Mouse (Mus musculus) ES-Bruce4 (cell line): Measurements from ENCODE around the gene Cenpc1. TPM values are rescaled to one million over a fixed set of nuclear protein-coding genes. Genes with fewer than 3 reads are reported as not detected.

Source experiments
- H3K27ac ChIP-seq: 2 replicates; pipeline ENCODE4 v1.5.1; 2012; ENCODE audit warnings: low read length, inconsistent platforms; ENCODE audit not compliant: insufficient read depth
- H3K27me3 ChIP-seq: 2 replicates; pipeline ENCODE4 v1.6.1; 2012; ENCODE audit warnings: mild to moderate bottlenecking, low read length, inconsistent platforms; ENCODE audit not compliant: control insufficient read depth, poor library complexity, insufficient read depth, severe bottlenecking
- H3K36me3 ChIP-seq: 2 replicates; pipeline ENCODE4 v1.6.1; 2012; ENCODE audit warnings: inconsistent platforms, mild to moderate bottlenecking, low read length, moderate library complexity; ENCODE audit not compliant: control insufficient read depth, poor library complexity, insufficient read depth, severe bottlenecking
- H3K4me1 ChIP-seq: one replicate; pipeline ENCODE4 v1.8.1; 2011; ENCODE audit warnings: low read length; ENCODE audit not compliant: control insufficient read depth, insufficient read depth
- H3K4me3 ChIP-seq: 2 replicates; pipeline ENCODE4 v1.5.1; 2011; ENCODE audit warnings: low read depth, mild to moderate bottlenecking, low read length
- H3K9ac ChIP-seq: 2 replicates; pipeline ENCODE4 v1.6.1; 2012; ENCODE audit warnings: low read depth, mild to moderate bottlenecking, inconsistent platforms; ENCODE audit not compliant: poor library complexity, severe bottlenecking
- H3K9me3 ChIP-seq: replicated peaks from 2 replicates; pipeline ENCODE4 v1.6.1; 2012; ENCODE audit warnings: mild to moderate bottlenecking, low read length, inconsistent platforms; ENCODE audit not compliant: control insufficient read depth, poor library complexity, insufficient read depth, severe bottlenecking
- CTCF ChIP-seq: IDR thresholded peaks from one replicate; pipeline ENCODE4 v1.8.1; 2011; ENCODE audit warnings: low read depth, low read length
- EP300 ChIP-seq: IDR thresholded peaks from 2 replicates; pipeline ENCODE4 v1.6.1; 2011; ENCODE audit warnings: low read depth, low read length; ENCODE audit not compliant: insufficient read depth
- POLR2A ChIP-seq: IDR thresholded peaks from one replicate; pipeline ENCODE4 v1.8.1; 2011; ENCODE audit warnings: low read length; ENCODE audit not compliant: insufficient read depth
- polyA plus RNA-seq: library from polyadenylated mRNA; stranded (reverse); fragments of >200 nt; gene quantifications from 2 replicates; pipeline ENCODE4 v1.2.4, GENCODE M21; 2011; ENCODE audit warnings: low read depth; ENCODE audit not compliant: missing spikeins, insufficient read depth, insufficient read length

Gene Cenpc1
- polyA plus RNA-seq, 1 experiment = 57.4 TPM

GRCm38 (mm10) chr5:86063501-86063900, 1.9 kb downstream of the Cenpc1 start:
- Histone ChIP-seq H3K9me3 (no peaks in the 10 kb centered on the region), H3K9ac (no peak overlapping the region), H3K4me1 (no peaks in the 10 kb centered on the region), H3K27ac (no peak overlapping the region), H3K36me3 (peaks cover 3% of the 10 kb centered on the region; the same call in 1 of the 2 replicates), H3K27me3 (no peaks in the 10 kb centered on the region), H3K4me3 (no peak overlapping the region)
- TF ChIP-seq CTCF (no peak), POLR2A (no peak), EP300 (no peak)

- H3K4me3 ChIP-seq = no peak overlapping the region
- TF ChIP-seq CTCF (no peak), POLR2A (no peak), EP300 (no peak)
- H3K36me3 ChIP-seq = peaks cover 5% of the 10 kb centered on the region; the same call in 1 of the 2 replicates
- no peak overlapping the region for H3K9ac ChIP-seq
- H3K27me3 ChIP-seq = no peaks in the 10 kb centered on the region
- no peaks in the 10 kb centered on the region for H3K4me1 ChIP-seq
- H3K9me3 ChIP-seq = no peaks in the 10 kb centered on the region
- H3K27ac ChIP-seq = no peak overlapping the region
Measured at GRCm38 (mm10) chr5:86029820-86030219, 35.6 kb downstream of the Cenpc1 start.

DNA sequence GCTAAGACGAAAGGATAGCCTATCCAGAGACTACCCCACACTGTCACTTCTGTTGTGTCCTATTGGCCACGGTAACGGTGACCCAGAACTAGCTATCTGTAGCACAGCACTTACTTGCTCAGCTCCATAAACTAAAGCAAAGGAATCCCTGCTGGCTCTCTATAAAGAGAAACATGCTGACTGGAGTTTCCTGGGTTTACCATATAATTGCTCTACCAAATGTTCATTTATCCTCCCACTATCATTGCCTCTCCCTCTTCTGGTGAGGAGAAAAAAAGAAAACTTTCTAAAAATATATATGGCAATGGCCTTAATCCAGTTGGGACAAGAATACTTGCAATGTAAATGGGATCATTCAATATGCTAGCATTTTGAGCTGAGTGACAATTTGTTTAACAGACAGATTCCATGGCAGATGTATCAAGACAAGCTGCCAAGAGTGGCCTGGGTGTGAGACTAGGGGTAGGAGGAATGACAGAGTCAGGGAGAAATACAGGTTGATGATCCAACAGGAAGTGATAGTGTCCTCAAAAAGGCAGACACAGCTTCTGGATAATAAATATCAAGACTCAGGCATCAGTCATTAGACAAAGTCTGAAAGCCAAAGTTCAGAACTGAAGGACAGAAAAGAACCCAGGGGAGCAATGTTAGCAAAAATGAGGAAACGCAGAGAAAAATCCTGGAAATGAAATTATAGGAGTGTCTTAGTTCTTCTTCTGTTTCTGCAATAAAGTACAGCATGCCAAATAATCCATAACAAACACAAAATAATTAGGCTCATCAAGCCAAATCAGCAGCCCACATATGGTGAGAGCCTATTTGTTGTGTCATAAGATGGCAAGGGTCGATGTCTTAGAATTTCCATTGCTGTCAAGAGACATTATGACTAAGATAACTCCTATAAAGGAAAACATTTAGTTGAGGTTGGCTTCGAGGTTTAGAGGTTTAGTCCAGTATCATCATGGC, 68.6 kb downstream of the Cenpc1 start:
- H3K9me3 ChIP-seq = no peaks in the 10 kb centered on the region; the same call in 1 of the 2 replicates
- no peaks in the 10 kb centered on the region for H3K27me3 ChIP-seq
- no peak overlapping the region for H3K27ac ChIP-seq
- H3K36me3 ChIP-seq = no peaks in the 10 kb centered on the region
- H3K4me1 ChIP-seq = no peaks in the 10 kb centered on the region
- no peak overlapping the region for H3K9ac ChIP-seq
- no peak for TF ChIP-seq EP300
- TF ChIP-seq CTCF = no peak
- no peak for TF ChIP-seq POLR2A
- no peak overlapping the region for H3K4me3 ChIP-seq

GRCm38 (mm10) chr5:85994551-85994950, 70.8 kb downstream of the Cenpc1 start:
- Histone ChIP-seq H3K9me3 (no peaks in the 10 kb centered on the region; the same call in 1 of the 2 replicates), H3K27me3 (no peaks in the 10 kb centered on the region), H3K4me3 (no peak overlapping the region), H3K27ac (no peak overlapping the region), H3K9ac (no peak overlapping the region), H3K36me3 (no peaks in the 10 kb centered on the region), H3K4me1 (no peaks in the 10 kb centered on the region)
- TF ChIP-seq POLR2A = no peak
- no peak for TF ChIP-seq CTCF
- no peak for TF ChIP-seq EP300

- Histone ChIP-seq H3K27me3 (no peaks in the 10 kb centered on the region), H3K27ac (no peak overlapping the region), H3K9ac (no peak overlapping the region), H3K9me3 (no peaks in the 10 kb centered on the region; the same call in 1 of the 2 replicates), H3K4me1 (no peaks in the 10 kb centered on the region), H3K36me3 (no peaks in the 10 kb centered on the region), H3K4me3 (no peak overlapping the region)
- no peak for TF ChIP-seq CTCF
- TF ChIP-seq POLR2A = no peak
- TF ChIP-seq EP300 = no peak
Measured at GRCm38 (mm10) chr5:85992805-85993721, 72.3 kb downstream of the Cenpc1 start.

DNA sequence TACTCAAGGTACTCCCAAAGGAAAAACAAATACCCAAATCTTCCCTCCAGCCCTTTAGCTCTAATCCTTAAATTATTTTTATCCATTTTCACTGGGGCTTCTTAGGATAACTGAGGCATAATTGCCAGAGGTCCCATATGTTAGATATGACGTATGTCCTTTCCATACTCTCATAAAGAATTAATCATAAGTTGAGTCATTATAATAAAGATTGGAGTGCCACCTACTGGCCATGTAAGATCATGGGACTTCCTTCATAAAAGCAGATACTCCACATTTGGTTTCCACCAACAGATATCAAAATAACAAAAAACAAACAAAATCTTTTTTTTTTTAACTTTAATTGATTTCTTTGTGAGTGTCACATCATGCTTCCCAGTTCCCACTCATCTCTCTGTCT, 73.3 kb downstream of the Cenpc1 start:
- no peak overlapping the region for H3K4me3 ChIP-seq
- TF ChIP-seq CTCF (no peak), POLR2A (no peak), EP300 (no peak)
- no peak overlapping the region for H3K27ac ChIP-seq
- no peaks in the 10 kb centered on the region for H3K4me1 ChIP-seq
- H3K36me3 ChIP-seq = no peaks in the 10 kb centered on the region
- H3K9me3 ChIP-seq = no peaks in the 10 kb centered on the region
- H3K27me3 ChIP-seq = no peaks in the 10 kb centered on the region
- H3K9ac ChIP-seq = no peak overlapping the region
